Mouse (Mus musculus) stomach, postnatal 0 days (tissue): ENCODE measurements around the gene Wdr90. TPM values are rescaled to one million over a fixed set of nuclear protein-coding genes. Genes with fewer than 3 reads are reported as not detected.
A peak's percentile ranks its signal among the peaks of the same experiment; 100 is the strongest.

Source experiments
- ATAC-seq: fragments of 200-750 bp; cut with Nextera tagmentation; 2 replicates; pipeline ENCODE4 v1.8.0; 2017; ENCODE audit not compliant: low FRiP score, low TSS enrichment
- DNase-seq: peaks from one replicate; pipeline ENCODE4 v3.0.0-alpha.2; 2016; ENCODE audit warnings: low spot score
- H3K27ac ChIP-seq: fragments of 300-500 bp; sonication (generic); replicated peaks from 2 replicates; pipeline ENCODE4 v1.5.1; 2014; ENCODE audit warnings: mild to moderate bottlenecking, control low read depth
- H3K27me3 ChIP-seq: fragments of 300-500 bp; sonication (generic); 2 replicates; pipeline ENCODE4 v1.6.1; 2014; ENCODE audit warnings: low read length; ENCODE audit not compliant: control insufficient read depth, insufficient read depth
- H3K36me3 ChIP-seq: fragments of 300-500 bp; sonication (generic); 2 replicates; pipeline ENCODE4 v1.6.1; 2014; ENCODE audit warnings: low read length, mixed read lengths; ENCODE audit not compliant: control insufficient read depth, insufficient read depth
- H3K4me1 ChIP-seq: fragments of 300-500 bp; sonication (generic); replicated peaks from 2 replicates; pipeline ENCODE4 v1.6.1; 2014; ENCODE audit warnings: antibody characterized with exemption; ENCODE audit not compliant: control insufficient read depth, insufficient read depth
- H3K4me2 ChIP-seq: fragments of 300-500 bp; sonication (generic); replicated peaks from 2 replicates; pipeline ENCODE4 v1.6.1; 2014; ENCODE audit warnings: low read depth, mild to moderate bottlenecking, control low read depth, moderate library complexity
- H3K4me3 ChIP-seq: fragments of 300-500 bp; sonication (generic); 2 replicates; pipeline ENCODE4 v1.5.1; 2014; ENCODE audit warnings: low read depth, low read length, control low read depth
- H3K9ac ChIP-seq: fragments of 300-500 bp; sonication (generic); 2 replicates; pipeline ENCODE4 v1.6.1; 2014; ENCODE audit warnings: mild to moderate bottlenecking, low read length, control low read depth, mixed read lengths
- H3K9me3 ChIP-seq: fragments of 300-500 bp; sonication (generic); 2 replicates; pipeline ENCODE4 v1.6.1; 2016; ENCODE audit warnings: low read length; ENCODE audit not compliant: control insufficient read depth
- CTCF ChIP-seq: IDR thresholded peaks from 2 replicates; pipeline ENCODE4 v1.5.1; 2016; ENCODE audit warnings: antibody characterized with exemption, low read depth, mild to moderate bottlenecking, moderate library complexity
- EP300 ChIP-seq: optimal IDR thresholded peaks from 2 replicates; pipeline ENCODE3; 2016; ENCODE audit warnings: antibody characterized with exemption
- WGBS: fragments of 180-500 bp; shearing (Covaris S2); extraction: QIAGEN DNeasy Blood & Tissue Kit; methylation state at CpG from one replicate; pipeline ENCODE4 v1.1.7; 2014; 5-methylcytosine and 5-hydroxymethylcytosine counted together
- polyA plus RNA-seq: library from polyadenylated mRNA; unstranded; fragments of >200 nt; fragmentation: Nextera tagmentation; extraction: Ambion mirVana; gene quantifications from 2 replicates; pipeline ENCODE4 v1.2.1, GENCODE M21; 2015

Gene Wdr90
- polyA plus RNA-seq, 1 experiment from 2014 or later, result 4.2 TPM

DNA sequence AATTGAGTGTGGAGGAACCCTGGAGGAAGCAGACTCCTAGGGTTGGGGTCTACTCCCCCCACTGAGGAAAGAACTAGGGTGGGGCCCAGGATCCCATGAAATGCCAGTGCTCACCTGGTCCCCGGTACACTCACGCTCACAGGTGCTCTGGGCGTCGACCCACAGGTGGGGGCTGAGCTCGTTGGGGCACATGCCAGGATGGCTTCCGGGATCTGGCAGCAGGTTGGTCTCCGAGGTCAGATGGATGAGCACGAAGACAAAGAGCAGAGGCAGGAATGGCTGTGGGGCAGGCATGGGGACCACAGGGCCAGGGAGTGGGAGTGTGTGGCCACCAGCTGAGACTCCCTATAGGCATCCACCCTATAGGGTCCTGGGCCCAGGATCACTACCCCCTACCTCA, 18.4 kb upstream of the Wdr90 start:
- no peak overlapping the region for H3K9ac ChIP-seq
- no peak overlapping the region for H3K4me3 ChIP-seq
- peak; percentile 20 for DNase-seq
- 0 out of 2 replicates have a peak overlapping the region, but pooled peaks have one; percentile 24 for H3K27ac ChIP-seq
- ATAC-seq, result no peak
- 65% methylated on average over 8 of the region's 8 CpGs for WGBS
- TF ChIP-seq CTCF (no peak), EP300 (no peak)
- H3K9me3 ChIP-seq, result no peaks in the 10 kb centered on the region
- H3K4me1 ChIP-seq, result peaks cover 3% of the 10 kb centered on the region; the same call in 1 of the 2 replicates
- H3K27me3 ChIP-seq, result no peaks in the 10 kb centered on the region
- H3K4me2 ChIP-seq, result no peak overlapping the region
- peaks cover 17% of the 10 kb centered on the region; the same call in 1 of the 2 replicates for H3K36me3 ChIP-seq

DNA sequence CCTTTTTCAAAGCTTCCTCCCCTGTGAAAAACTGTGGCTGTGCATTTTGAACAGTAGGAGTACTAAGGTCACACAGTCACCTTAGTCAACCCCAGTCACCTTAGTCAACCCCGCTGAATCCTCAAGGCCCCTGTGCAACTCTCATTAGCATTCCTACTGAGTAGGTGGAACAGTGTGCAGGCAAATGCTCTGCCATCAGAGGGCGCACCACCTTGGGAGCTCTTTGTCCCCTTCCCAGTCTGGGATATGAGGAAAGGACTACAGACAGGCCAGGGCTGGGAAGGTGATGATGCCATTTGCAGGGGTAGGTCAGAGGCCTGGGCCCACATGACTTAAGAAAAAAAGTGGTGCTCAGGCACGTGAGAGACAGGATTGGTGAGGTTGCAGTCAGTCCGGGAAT, 18.0 kb upstream of the Wdr90 start:
- Histone ChIP-seq H3K27me3 (no peaks in the 10 kb centered on the region), H3K36me3 (peaks cover 12% of the 10 kb centered on the region; the same call in 1 of the 2 replicates), H3K4me1 (peaks cover 4% of the 10 kb centered on the region; the same call in 1 of the 2 replicates), H3K9ac (no peak overlapping the region), H3K4me2 (no peak overlapping the region), H3K9me3 (no peaks in the 10 kb centered on the region), H3K27ac (no peak overlapping the region), H3K4me3 (no peak overlapping the region)
- TF ChIP-seq EP300 (no peak), CTCF (peak; percentile 74)
- WGBS, result 62% methylated on average over 4 of the region's 4 CpGs
- peak; percentile 62 for DNase-seq
- ATAC-seq, result no peak

- Histone ChIP-seq H3K4me3 (no peak overlapping the region), H3K27me3 (no peaks in the 10 kb centered on the region), H3K9me3 (no peaks in the 10 kb centered on the region), H3K4me2 (no peak overlapping the region), H3K27ac (no peak overlapping the region), H3K9ac (no peak overlapping the region), H3K4me1 (peaks cover 5% of the 10 kb centered on the region; the same call in 1 of the 2 replicates), H3K36me3 (peaks cover 11% of the 10 kb centered on the region; the same call in 1 of the 2 replicates)
- WGBS, result 92% methylated on average over 19 of the region's 19 CpGs
- DNase-seq, result peak; percentile 13
- TF ChIP-seq EP300, result no peak
- no peak for ATAC-seq
Measured at GRCm38 (mm10) chr17:25878611-25879180, 17.4 kb upstream of the Wdr90 start.

DNA sequence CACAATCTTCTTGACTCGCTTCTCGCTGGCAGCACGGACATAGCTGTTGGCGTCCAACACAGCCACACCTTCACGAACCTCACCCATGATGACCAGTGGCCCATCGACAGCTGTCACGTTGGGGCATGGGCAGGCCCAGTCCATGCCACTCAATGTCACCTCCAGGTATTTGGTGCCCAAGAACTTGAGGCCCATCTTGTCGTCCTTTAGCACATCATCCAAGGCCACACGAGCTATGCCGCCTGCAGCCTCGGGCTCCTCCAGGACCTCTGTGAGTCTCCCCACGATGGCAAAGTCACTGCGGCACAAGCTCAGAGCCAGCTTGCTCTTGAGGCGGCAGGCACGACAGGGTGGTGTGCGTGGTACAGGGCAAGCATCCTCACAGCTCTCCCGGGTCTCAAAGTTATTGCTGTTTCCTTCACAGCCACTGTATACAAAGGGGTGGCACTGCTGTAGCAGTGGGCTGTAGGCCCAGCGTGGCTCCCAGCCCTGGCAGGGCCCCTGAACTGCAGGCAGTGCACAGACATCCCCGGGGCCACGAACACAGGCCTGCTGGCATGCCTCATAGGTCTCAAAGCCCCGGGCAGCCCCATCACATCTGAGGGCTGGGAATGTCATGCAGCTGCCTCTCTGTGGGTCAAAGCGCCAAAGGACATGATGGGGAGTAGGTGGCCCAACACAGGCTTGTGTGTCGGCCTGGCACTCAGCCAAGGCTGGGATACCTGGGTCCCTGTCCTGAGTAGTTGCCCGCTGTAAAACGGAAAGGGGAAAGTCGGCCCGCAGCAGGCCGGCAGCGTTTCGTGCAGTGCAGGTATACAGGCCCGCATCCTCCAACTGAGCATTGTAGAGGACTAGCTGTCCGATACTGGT, 16.7 kb upstream of the Wdr90 start:
- no peak overlapping the region for H3K4me2 ChIP-seq
- TF ChIP-seq EP300 (no peak), CTCF (no peak)
- no peak overlapping the region for H3K4me3 ChIP-seq
- H3K9ac ChIP-seq, result no peak overlapping the region
- no peaks in the 10 kb centered on the region for H3K27me3 ChIP-seq
- H3K36me3 ChIP-seq, result peaks cover 7% of the 10 kb centered on the region; the same call in 1 of the 2 replicates
- DNase-seq (peak; percentile 13), ATAC-seq (no peak)
- peaks cover 5% of the 10 kb centered on the region; the same call in 1 of the 2 replicates for H3K4me1 ChIP-seq
- no peaks in the 10 kb centered on the region for H3K9me3 ChIP-seq
- no peak overlapping the region for H3K27ac ChIP-seq
- WGBS, result 90% methylated on average over 32 of the region's 32 CpGs

- no peaks in the 10 kb centered on the region for H3K9me3 ChIP-seq
- no peak overlapping the region for H3K4me2 ChIP-seq
- H3K27ac ChIP-seq, result no peak overlapping the region
Measured at GRCm38 (mm10) chr17:25877025-25877424, 15.7 kb upstream of the Wdr90 start.

More at GRCm38 (mm10) chr17:25877025-25877424, 15.7 kb upstream of the Wdr90 start:
- Histone ChIP-seq H3K4me1 (peaks cover 5% of the 10 kb centered on the region; the same call in 1 of the 2 replicates), H3K27me3 (no peaks in the 10 kb centered on the region), H3K36me3 (peaks cover 4% of the 10 kb centered on the region; the same call in 1 of the 2 replicates), H3K4me3 (no peak overlapping the region), H3K9ac (no peak overlapping the region)
- DNase-seq (no peak), ATAC-seq (no peak)
- TF ChIP-seq CTCF, result no peak
- 94% methylated on average over 3 of the region's 3 CpGs for WGBS
